Mouse (Mus musculus) B cell, adult 2 months (primary cell): ENCODE results near the gene Spata48.
A peak's percentile ranks its signal among the peaks of the same experiment; 100 is the strongest.

ENCODE experiments used
- DNase-seq, 2 experiments: peaks; one replicate each; pipeline ENCODE4 v3.0.0; 2022

Spata48 gene

GRCm38 (mm10) chr11:11545948-11546347, 84.1 kb downstream of the Spata48 start:
- no peak for DNase-seq

- no peak for DNase-seq
These were observed 85.1 kb downstream of the Spata48 start for GRCm38 (mm10) chr11:11546903-11547511.

- no peak for DNase-seq
These were observed 85.8 kb downstream of the Spata48 start for GRCm38 (mm10) chr11:11547597-11548240.

DNA sequence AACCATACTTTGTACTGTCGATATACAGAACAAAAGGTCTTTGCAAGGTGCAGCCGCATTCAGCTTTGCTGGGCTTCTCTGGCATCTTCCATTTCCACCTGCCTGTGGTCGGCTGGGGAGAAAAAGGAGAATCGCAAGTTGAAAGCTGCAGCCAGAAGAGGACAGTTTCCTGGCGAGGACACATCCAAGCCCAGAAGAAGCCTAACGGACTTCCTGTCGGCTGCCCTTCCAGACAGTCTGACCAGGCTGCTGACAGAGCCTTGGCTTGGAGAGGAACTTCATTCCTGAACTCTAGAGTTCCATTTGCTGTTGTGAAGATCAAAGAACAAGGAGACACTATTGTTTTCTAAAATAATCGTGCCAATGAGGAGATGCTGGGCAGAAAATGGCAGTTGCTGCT, 93.7 kb downstream of the Spata48 start:
- DNase-seq = no peak

- no peak for DNase-seq
These were observed 94.3 kb downstream of the Spata48 start for GRCm38 (mm10) chr11:11556186-11556585.

- peak; percentile 86 for DNase-seq
These were observed 95.5 kb downstream of the Spata48 start for GRCm38 (mm10) chr11:11557173-11557967.

DNA sequence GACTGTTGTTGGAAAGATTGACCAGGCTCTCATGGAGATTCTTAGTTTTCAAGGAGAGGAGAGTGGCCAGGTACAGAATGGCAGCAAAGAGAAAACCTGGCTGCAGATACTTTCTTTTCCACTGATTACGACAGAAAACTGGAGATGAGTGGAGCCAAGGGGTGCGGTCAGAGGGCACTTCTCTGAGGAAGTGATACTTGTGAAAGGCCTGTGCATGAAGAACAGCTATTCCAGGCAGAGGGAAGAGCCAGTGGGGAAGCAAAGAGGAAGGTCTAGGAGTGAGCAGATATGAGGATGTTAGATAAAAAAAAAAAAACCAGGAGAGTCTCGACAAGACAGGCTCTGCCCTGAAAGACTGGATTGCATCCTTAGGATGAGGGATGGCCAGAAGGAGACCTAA, 96.8 kb downstream of the Spata48 start:
- peak in 1 of 2 experiments; percentile 54 for DNase-seq

GRCm38 (mm10) chr11:11559099-11559686, 97.3 kb downstream of the Spata48 start:
- DNase-seq = no peak

DNA sequence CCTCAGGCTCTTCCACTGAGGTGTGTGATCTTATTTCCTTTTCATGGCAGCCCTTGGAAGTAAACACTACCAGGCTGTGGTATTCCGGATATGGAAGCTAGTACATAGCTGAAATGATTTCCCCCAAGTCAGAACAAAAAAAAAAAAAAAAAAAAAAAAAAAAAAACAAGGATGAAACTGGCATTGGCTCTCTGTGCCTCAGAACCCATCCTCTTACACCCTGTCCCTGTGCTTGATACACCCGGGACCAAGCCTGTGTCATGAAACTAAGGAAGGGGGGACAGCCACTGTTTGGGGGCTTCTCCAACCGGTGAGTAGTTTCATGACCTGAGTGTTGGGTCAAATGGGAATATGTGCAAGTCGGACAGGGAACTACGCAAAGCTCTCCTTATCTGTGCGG, 99.2 kb downstream of the Spata48 start:
- no peak for DNase-seq

- DNase-seq = peak; percentile 68 to 76
These were observed 102.6 kb downstream of the Spata48 start for GRCm38 (mm10) chr11:11564266-11565044.
